7 mouse cellular contexts compared by ENCODE assay signal in genomic region chr13:94709691-94710573, GRCm38 (mm10).
DNase-seq lines count a peak whose midpoint lies in the region; ATAC-seq and TF ChIP-seq lines count a peak whose summit lies in the region.

No protein-coding gene starts in this region.

- H3K9ac ChIP-seq in forebrain, embryonic 13.5 days, result peak overlapping the region; percentile 12; the same call in 1 of the 2 replicates
- H3K9ac ChIP-seq in hindbrain, embryonic 16.5 days (ENCODE audit: low read depth, low read length), result no peak overlapping the region
- H3K9ac ChIP-seq in liver, embryonic 16.5 days (ENCODE audit: low read depth, low read length), result no peak overlapping the region

- H3K9me3 ChIP-seq in E14TG2a.4 (ENCODE audit: low read length), result no peaks in the 10 kb centered on the region
- H3K9me3 ChIP-seq in forebrain, embryonic 13.5 days (replicated peaks), result no peaks in the 10 kb centered on the region
- no peaks in the 10 kb centered on the region for H3K9me3 ChIP-seq in hindbrain, embryonic 16.5 days (ENCODE audit: control insufficient read depth, low read length)
- H3K9me3 ChIP-seq in liver, embryonic 16.5 days (replicated peaks; ENCODE audit: control insufficient read depth, low read length), result no peaks in the 10 kb centered on the region

- peak; percentile 25 for DNase-seq in ES-CJ7 (ENCODE audit: low read depth, low spot score)
- DNase-seq in ovary, postnatal 10 days (ENCODE audit: low spot score), result peak; percentile 29
- DNase-seq in frontal cortex, postnatal 25 days (ENCODE audit: low spot score in 2 of 2), result no peak

- no peaks in the 10 kb centered on the region for H3K36me3 ChIP-seq in E14TG2a.4 (ENCODE audit: insufficient read depth, low read length)
- H3K36me3 ChIP-seq in forebrain, embryonic 13.5 days (ENCODE audit: poor library complexity, severe bottlenecking), result no peaks in the 10 kb centered on the region
- no peaks in the 10 kb centered on the region for H3K36me3 ChIP-seq in hindbrain, embryonic 16.5 days (ENCODE audit: control insufficient read depth, insufficient read depth, low read length)
- H3K36me3 ChIP-seq in liver, embryonic 16.5 days (ENCODE audit: control insufficient read depth, insufficient read depth), result no peaks in the 10 kb centered on the region

- H3K27me3 ChIP-seq in E14TG2a.4 (ENCODE audit: insufficient read depth, low read length), result peaks cover 66% of the 10 kb centered on the region
- peaks cover 98% of the 10 kb centered on the region for H3K27me3 ChIP-seq in forebrain, embryonic 13.5 days
- peaks cover 56% of the 10 kb centered on the region for H3K27me3 ChIP-seq in hindbrain, embryonic 16.5 days (replicated peaks; ENCODE audit: control insufficient read depth, insufficient read depth, low read length)
- H3K27me3 ChIP-seq in liver, embryonic 16.5 days (ENCODE audit: control insufficient read depth, insufficient read depth, low read depth, low read length), result peaks cover 67% of the 10 kb centered on the region

- no peak overlapping the region for H3K27ac ChIP-seq in forebrain, embryonic 13.5 days
- peak overlapping the region; percentile 3; the same call in 1 of the 2 replicates for H3K27ac ChIP-seq in hindbrain, embryonic 16.5 days (ENCODE audit: low read depth, low read length)
- no peak overlapping the region for H3K27ac ChIP-seq in liver, embryonic 16.5 days (ENCODE audit: low read length)

- no peak for TF ChIP-seq CTCF in E14TG2a.4 (conservative IDR thresholded peaks at IDR 0.05; ENCODE audit: low read length)

- peak overlapping the region; percentile 69 for H3K4me3 ChIP-seq in E14TG2a.4 (replicated peaks; ENCODE audit: low read length)
- H3K4me3 ChIP-seq in forebrain, embryonic 13.5 days, result peak overlapping the region; percentile 26
- peak overlapping the region; percentile 22 for H3K4me3 ChIP-seq in hindbrain, embryonic 16.5 days (ENCODE audit: low read length)
- H3K4me3 ChIP-seq in liver, embryonic 16.5 days (ENCODE audit: low read depth, low read length), result peak overlapping the region; percentile 24

- ATAC-seq in forebrain, embryonic 13.5 days, result peak; percentile 66
- peak; percentile 71 for ATAC-seq in hindbrain, embryonic 16.5 days
- ATAC-seq in liver, embryonic 16.5 days (ENCODE audit: low read depth), result no peak

- under 1% methylated on average over 50 of the region's 50 CpGs for WGBS in forebrain, embryonic 13.5 days
- under 1% methylated on average over 45 of the region's 50 CpGs for WGBS in hindbrain, embryonic 16.5 days
- WGBS in liver, embryonic 16.5 days (ENCODE audit: insufficient replicate concordance), result under 1% methylated on average over 50 of the region's 50 CpGs

- H3K4me2 ChIP-seq in forebrain, embryonic 13.5 days, result peak overlapping the region; percentile 60
- H3K4me2 ChIP-seq in hindbrain, embryonic 16.5 days (ENCODE audit: low read length), result peak overlapping the region; percentile 43
- peak overlapping the region; percentile 29 for H3K4me2 ChIP-seq in liver, embryonic 16.5 days (ENCODE audit: low read depth, low read length)

- H3K4me1 ChIP-seq in E14TG2a.4 (replicated peaks; ENCODE audit: low read depth, low read length), result peaks cover 54% of the 10 kb centered on the region
- peaks cover 33% of the 10 kb centered on the region for H3K4me1 ChIP-seq in forebrain, embryonic 13.5 days
- H3K4me1 ChIP-seq in hindbrain, embryonic 16.5 days (ENCODE audit: control insufficient read depth, insufficient read depth, low read depth, low read length), result peaks cover 4% of the 10 kb centered on the region
- peaks cover 2% of the 10 kb centered on the region; the same call in 1 of the 2 replicates for H3K4me1 ChIP-seq in liver, embryonic 16.5 days (ENCODE audit: control insufficient read depth, low read depth, low read length)

Comparison
In these comparisons a context has a peak if more than half of its experiments do, and no peak if none do; other contexts are left out.
1. DNase-seq: peak in ES-CJ7 (single experiment) and ovary, postnatal 10 days (single experiment); none in frontal cortex, postnatal 25 days (0 of 2).
2. Peak in every context shown above with its lines, with median percentiles within 50 percentile points of each other: H3K4me3 ChIP-seq and H3K4me2 ChIP-seq.